Mouse (Mus musculus): ENCODE measurements at regions not wholly inside any gene's neighbourhood (a gene's known extent, or its start where the extent isn't known, plus 50 kb on each side); places are given as distances from the start of the nearest gene placed in this dataset.

GRCm38 (mm10) chr1:186505912-186506311 lies 199.9 kb downstream of the Tgfb2 start:
- TF ChIP-seq CTCF (IDR thresholded peaks at IDR 0.05; ENCODE audit: borderline replicate concordance, insufficient read depth, low read length) (no peak), POLR2A (IDR thresholded peaks at IDR 0.05; ENCODE audit: low read depth, low read length) (no peak)

Data from embryonic fibroblast, embryonic 13.5 days (primary cell).